Mouse (Mus musculus) heart, adult 2 months (tissue): ENCODE measurements around the gene Olfr342.

Experiments
- CTCF ChIP-seq: fragments of 200-600 bp; IDR thresholded peaks from 2 replicates; pipeline ENCODE4 v1.8.1; 2022; ENCODE audit warnings: antibody characterized with exemption, mild to moderate bottlenecking, moderate library complexity
- POLR2A ChIP-seq: fragments of 200-500 bp; IDR thresholded peaks from 2 replicates; pipeline ENCODE4 v1.6.1; 2011; ENCODE audit warnings: mild to moderate bottlenecking, low read depth, low read length, control low read depth; ENCODE audit not compliant: insufficient read depth

DNA sequence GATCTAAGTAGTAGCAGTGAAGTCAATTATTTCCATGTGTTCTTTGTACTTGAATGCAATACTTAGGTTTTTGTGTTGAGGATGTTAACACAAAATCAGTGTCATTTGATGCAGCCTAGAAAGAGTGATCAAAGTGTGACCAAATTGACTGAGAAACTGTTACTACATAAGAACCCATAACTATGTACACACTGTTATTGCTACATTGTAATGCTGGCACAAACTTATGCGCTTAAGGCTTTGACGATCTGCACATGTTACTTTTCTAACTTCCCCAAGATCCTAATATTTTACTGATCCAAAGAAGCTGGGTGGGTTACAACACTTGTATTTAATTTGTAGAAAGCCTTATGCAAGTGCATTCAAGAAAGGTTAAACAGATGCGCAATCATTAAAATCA is 43.0 kb downstream of the Olfr342 start:
- TF ChIP-seq CTCF (no peak), POLR2A (no peak)
